ENCODE assay signal across 8 mouse cellular contexts in genomic region chr17:56111864-56112263, GRCm38 (mm10). TPM values are rescaled to one million over a fixed set of nuclear protein-coding genes. Genes with fewer than 3 reads are reported as not detected.
DNase-seq lines count a peak whose midpoint lies in the region; ATAC-seq and TF ChIP-seq lines count a peak whose summit lies in the region.

No protein-coding gene starts in this region.

- peak; percentile 96 for TF ChIP-seq CTCF in bone marrow, adult 2 months (IDR thresholded peaks at IDR 0.05; ENCODE audit: control insufficient read depth, insufficient read depth, low read length)
- TF ChIP-seq CTCF in liver, adult 2 months (IDR thresholded peaks at IDR 0.05; ENCODE audit: low read depth, low read length): peak; percentile 92

- no peaks in the 10 kb centered on the region for H3K79me2 ChIP-seq in liver, adult 2 months (ENCODE audit: control insufficient read depth, insufficient read depth, low read length)

- WGBS in bone marrow, adult 2 months: 47% methylated on average over 5 of the region's 5 CpGs
- WGBS in embryonic facial prominence, embryonic 11.5 days: 41% methylated on average over 5 of the region's 5 CpGs
- 50% methylated on average over 5 of the region's 5 CpGs for WGBS in liver, adult 2 months
- 42% methylated on average over 5 of the region's 5 CpGs for WGBS in neural tube, embryonic 11.5 days

- no peak overlapping the region for H3K9ac ChIP-seq in embryonic facial prominence, embryonic 11.5 days (replicated peaks; ENCODE audit: low read length)
- H3K9ac ChIP-seq in liver, adult 2 months (ENCODE audit: low read depth, low read length): no peak overlapping the region
- no peak overlapping the region for H3K9ac ChIP-seq in neural tube, embryonic 11.5 days (ENCODE audit: low read length)

- peak; percentile 21; the same call in 1 of the 2 replicates for TF ChIP-seq POLR2A in bone marrow, adult 2 months (IDR thresholded peaks at IDR 0.05; ENCODE audit: borderline replicate concordance, control insufficient read depth, low read depth, low read length)
- TF ChIP-seq POLR2A in liver, adult 2 months (IDR thresholded peaks at IDR 0.05; ENCODE audit: extremely low read depth, insufficient read depth, low read length): no peak

- H3K36me3 ChIP-seq in embryonic facial prominence, embryonic 11.5 days (replicated peaks; ENCODE audit: control insufficient read depth, insufficient read depth, low read depth, low read length): no peaks in the 10 kb centered on the region
- peaks cover 6% of the 10 kb centered on the region; the same call in 1 of the 2 replicates for H3K36me3 ChIP-seq in liver, adult 2 months (ENCODE audit: control insufficient read depth, insufficient read depth, low read length)
- no peaks in the 10 kb centered on the region for H3K36me3 ChIP-seq in neural tube, embryonic 11.5 days (ENCODE audit: control insufficient read depth, insufficient read depth, low read length)

- H3K4me1 ChIP-seq in bone marrow, adult 2 months (ENCODE audit: control insufficient read depth, insufficient read depth, low read length): no peaks in the 10 kb centered on the region; the same call in 1 of the 2 replicates
- H3K4me1 ChIP-seq in embryonic facial prominence, embryonic 11.5 days (ENCODE audit: control insufficient read depth, insufficient read depth, low read length): no peaks in the 10 kb centered on the region
- H3K4me1 ChIP-seq in liver, adult 2 months (ENCODE audit: control insufficient read depth, insufficient read depth, low read length): peaks cover 41% of the 10 kb centered on the region
- H3K4me1 ChIP-seq in neural tube, embryonic 11.5 days (ENCODE audit: control insufficient read depth, insufficient read depth, low read length): no peaks in the 10 kb centered on the region

- H3K27ac ChIP-seq in bone marrow, adult 2 months (ENCODE audit: control insufficient read depth, insufficient read depth, low read depth, low read length, poor library complexity): no peak overlapping the region
- H3K27ac ChIP-seq in embryonic facial prominence, embryonic 11.5 days (replicated peaks; ENCODE audit: low read depth, low read length): no peak overlapping the region
- no peak overlapping the region for H3K27ac ChIP-seq in liver, adult 2 months (replicated peaks; ENCODE audit: insufficient read depth, low read depth, low read length)
- no peak overlapping the region for H3K27ac ChIP-seq in neural tube, embryonic 11.5 days (ENCODE audit: low read depth, low read length)

- no peaks in the 10 kb centered on the region for H3K9me3 ChIP-seq in embryonic facial prominence, embryonic 11.5 days (replicated peaks; ENCODE audit: control insufficient read depth, low read length)
- H3K9me3 ChIP-seq in neural tube, embryonic 11.5 days (ENCODE audit: control insufficient read depth, low read length): no peaks in the 10 kb centered on the region

- no peaks in the 10 kb centered on the region for H3K27me3 ChIP-seq in embryonic facial prominence, embryonic 11.5 days (ENCODE audit: control insufficient read depth, insufficient read depth, low read length)
- H3K27me3 ChIP-seq in liver, adult 2 months (ENCODE audit: control insufficient read depth, insufficient read depth, low read length): no peaks in the 10 kb centered on the region
- H3K27me3 ChIP-seq in neural tube, embryonic 11.5 days (ENCODE audit: control insufficient read depth, insufficient read depth, low read length): peaks cover 2% of the 10 kb centered on the region

- H3K4me3 ChIP-seq in bone marrow, adult 2 months (replicated peaks; ENCODE audit: control insufficient read depth, low read depth, low read length): no peak overlapping the region
- H3K4me3 ChIP-seq in embryonic facial prominence, embryonic 11.5 days (ENCODE audit: low read depth, low read length): no peak overlapping the region
- no peak overlapping the region for H3K4me3 ChIP-seq in liver, adult 2 months (ENCODE audit: insufficient read depth, low read depth, low read length)
- H3K4me3 ChIP-seq in neural tube, embryonic 11.5 days (ENCODE audit: low read depth, low read length): no peak overlapping the region

- ATAC-seq in embryonic facial prominence, embryonic 11.5 days (replicated peaks; ENCODE audit: insufficient number of reproducible peaks, low FRiP score, low TSS enrichment, low read depth): 0 out of 2 replicates have a peak, but pooled peaks have one; percentile 17
- ATAC-seq in inflammation-experienced regulatory T-cells, adult 6 months: peak; percentile 58
- ATAC-seq in neural tube, embryonic 11.5 days (ENCODE audit: insufficient read depth, low FRiP score, low TSS enrichment): no peak; the same call in 1 of the 2 replicates

- DNase-seq in left cerebral cortex, adult 11 months (ENCODE audit: low spot score): peak; percentile 49
- DNase-seq in left cerebral cortex, adult 8-10 months (ENCODE audit: low spot score in 2 of 2): no peak
- peak; percentile 87 for DNase-seq in embryonic facial prominence, embryonic 11.5 days (ENCODE audit: low spot score)
- DNase-seq in liver, adult 2 months (ENCODE audit: extremely low read depth, low read depth, low spot score): peak; percentile 66
- DNase-seq in neural tube, embryonic 11.5 days (ENCODE audit: low spot score): peak; percentile 75
- no peak for DNase-seq in ovary, postnatal 36 days (ENCODE audit: low spot score)

- H3K4me2 ChIP-seq in embryonic facial prominence, embryonic 11.5 days (ENCODE audit: low read depth, low read length): no peak overlapping the region
- H3K4me2 ChIP-seq in neural tube, embryonic 11.5 days (ENCODE audit: low read depth): no peak overlapping the region

RNA-seq across cellular contexts. Expression of gene Plin4, which starts 2.3 kb away (rescaled TPM):
- 10 to 100 TPM in 1 of 4 experiments, 1 to 10 TPM in 3; 4.7 to 14.9 (median 7.5) TPM for total RNA-seq in left cerebral cortex, adult 8-10 months (2022)
- polyA plus RNA-seq in bone marrow, adult 2 months (2011; ENCODE audit: insufficient read depth, insufficient read length, low replicate concordance, missing spikeins): 0.52 and 3.4 TPM in 2 replicates
- 0.08 TPM in 1 of 2 replicates, not detected in the other for polyA plus RNA-seq in embryonic facial prominence, embryonic 11.5 days (2014; fragmentation: Nextera tagmentation; extraction: Ambion mirVana)
- polyA plus RNA-seq in inflammation-experienced regulatory T-cells, adult 6 months (2017; shearing (Covaris generic)): under 1 TPM in 1 of 3 experiments, not detected in 2; 0.09 TPM
- 2.1 and 2.3 TPM in 2 replicates for total RNA-seq in liver, adult 2 months (2014; rRNA removed)
- polyA plus RNA-seq in liver, adult 2 months (2012; rRNA removed): 1.8 and 2.8 TPM in 2 replicates
- 0.13 TPM in 1 of 2 replicates, not detected in the other for polyA plus RNA-seq in neural tube, embryonic 11.5 days (2014; fragmentation: Nextera tagmentation; extraction: Ambion mirVana)

RNA-seq across cellular contexts. Expression of gene Plin5, which starts 5.5 kb away (rescaled TPM):
- under 1 TPM; 0.81 to 0.96 (median 0.93) TPM for total RNA-seq in left cerebral cortex, adult 8-10 months (2022)
- polyA plus RNA-seq in bone marrow, adult 2 months (2011; ENCODE audit: insufficient read depth, insufficient read length, low replicate concordance, missing spikeins): not detected in 2 replicates
- polyA plus RNA-seq in embryonic facial prominence, embryonic 11.5 days (2014; fragmentation: Nextera tagmentation; extraction: Ambion mirVana): 0.10 and 0.31 TPM in 2 replicates
- under 1 TPM in 1 of 3 experiments, not detected in 2; 0.16 TPM for polyA plus RNA-seq in inflammation-experienced regulatory T-cells, adult 6 months (2017; shearing (Covaris generic))
- 19.2 and 24.6 TPM in 2 replicates for total RNA-seq in liver, adult 2 months (2014; rRNA removed)
- polyA plus RNA-seq in liver, adult 2 months (2012; rRNA removed): 42.7 and 58.2 TPM in 2 replicates
- polyA plus RNA-seq in neural tube, embryonic 11.5 days (2014; fragmentation: Nextera tagmentation; extraction: Ambion mirVana): 0.16 and 0.23 TPM in 2 replicates

RNA-seq across cellular contexts. Expression of gene Lrg1, which starts 9.9 kb away (rescaled TPM):
- 1 to 10 TPM; 1.5 to 3.4 (median 2.0) TPM for total RNA-seq in left cerebral cortex, adult 8-10 months (2022)
- polyA plus RNA-seq in bone marrow, adult 2 months (2011; ENCODE audit: insufficient read depth, insufficient read length, low replicate concordance, missing spikeins): 22.7 and 50.0 TPM in 2 replicates
- polyA plus RNA-seq in embryonic facial prominence, embryonic 11.5 days (2014; fragmentation: Nextera tagmentation; extraction: Ambion mirVana): not detected in 2 replicates
- polyA plus RNA-seq in inflammation-experienced regulatory T-cells, adult 6 months (2017; shearing (Covaris generic)): not detected
- total RNA-seq in liver, adult 2 months (2014; rRNA removed): 90.0 and 116 TPM in 2 replicates
- polyA plus RNA-seq in liver, adult 2 months (2012; rRNA removed): 543 and 600 TPM in 2 replicates
- polyA plus RNA-seq in neural tube, embryonic 11.5 days (2014; fragmentation: Nextera tagmentation; extraction: Ambion mirVana): not detected in 2 replicates

RNA-seq across cellular contexts. Expression of gene Sema6b, which starts 28.3 kb away (rescaled TPM):
- 100 to 1,000 TPM; 116 to 130 (median 121) TPM for total RNA-seq in left cerebral cortex, adult 8-10 months (2022)
- 3.2 and 3.9 TPM in 2 replicates for polyA plus RNA-seq in bone marrow, adult 2 months (2011; ENCODE audit: insufficient read depth, insufficient read length, low replicate concordance, missing spikeins)
- polyA plus RNA-seq in embryonic facial prominence, embryonic 11.5 days (2014; fragmentation: Nextera tagmentation; extraction: Ambion mirVana): 1.1 and 1.6 TPM in 2 replicates
- polyA plus RNA-seq in inflammation-experienced regulatory T-cells, adult 6 months (2017; shearing (Covaris generic)): under 1 TPM in 1 of 3 experiments, not detected in 2; 0.13 TPM
- 1.3 TPM in 2 replicates for total RNA-seq in liver, adult 2 months (2014; rRNA removed)
- polyA plus RNA-seq in liver, adult 2 months (2012; rRNA removed): 2.7 and 3.9 TPM in 2 replicates
- polyA plus RNA-seq in neural tube, embryonic 11.5 days (2014; fragmentation: Nextera tagmentation; extraction: Ambion mirVana): 3.9 and 4.3 TPM in 2 replicates

RNA-seq across cellular contexts. Expression of gene Hdgfl2, which starts 32.4 kb away (rescaled TPM):
- total RNA-seq in left cerebral cortex, adult 8-10 months (2022): 100 to 1,000 TPM in 3 of 4 experiments, 10 to 100 TPM in 1; 95.3 to 115 (median 104) TPM
- 62.0 and 145 TPM in 2 replicates for polyA plus RNA-seq in bone marrow, adult 2 months (2011; ENCODE audit: insufficient read depth, insufficient read length, low replicate concordance, missing spikeins)
- 101 and 106 TPM in 2 replicates for polyA plus RNA-seq in embryonic facial prominence, embryonic 11.5 days (2014; fragmentation: Nextera tagmentation; extraction: Ambion mirVana)
- polyA plus RNA-seq in inflammation-experienced regulatory T-cells, adult 6 months (2017; shearing (Covaris generic)): 10 to 100 TPM; 32.5 to 58.6 (median 40.3) TPM
- total RNA-seq in liver, adult 2 months (2014; rRNA removed): 11.3 and 13.8 TPM in 2 replicates
- polyA plus RNA-seq in liver, adult 2 months (2012; rRNA removed): 29.0 and 30.2 TPM in 2 replicates
- 124 and 136 TPM in 2 replicates for polyA plus RNA-seq in neural tube, embryonic 11.5 days (2014; fragmentation: Nextera tagmentation; extraction: Ambion mirVana)

Comparison
In these comparisons a context has a peak if more than half of its experiments do, and no peak if none do; other contexts are left out.
1. DNase-seq: peak in left cerebral cortex, adult 11 months (single experiment), embryonic facial prominence, embryonic 11.5 days (single experiment), liver, adult 2 months (single experiment) and neural tube, embryonic 11.5 days (single experiment); none in left cerebral cortex, adult 8-10 months (0 of 2) and ovary, postnatal 36 days (single experiment).
2. RNA of gene Plin5, which starts 5.5 kb away (polyA plus RNA-seq): 42.7 to 58.2 TPM in liver, adult 2 months; 0.10 to 0.31 TPM in embryonic facial prominence, embryonic 11.5 days, not detected in bone marrow, adult 2 months, 0.16 to 0.23 TPM in neural tube, embryonic 11.5 days and 0.16 TPM in inflammation-experienced regulatory T-cells, adult 6 months; every median in the first group is over 10 times any median in the second.
3. RNA of gene Lrg1, which starts 9.9 kb away (polyA plus RNA-seq): 543 to 600 TPM in liver, adult 2 months and 22.7 to 50.0 TPM in bone marrow, adult 2 months; not detected in embryonic facial prominence, embryonic 11.5 days, not detected in inflammation-experienced regulatory T-cells, adult 6 months and not detected in neural tube, embryonic 11.5 days; every median in the first group is over 10 times any median in the second.